Mouse (Mus musculus) hindbrain, embryonic 16.5 days (tissue): ENCODE measurements around the gene Mvp. TPM values are rescaled to one million over a fixed set of nuclear protein-coding genes. Genes with fewer than 3 reads are reported as not detected.

Experiments
- ATAC-seq: fragments of 200-750 bp; cut with Nextera tagmentation; 2 replicates; pipeline ENCODE4 v1.8.0; 2017; ENCODE audit warnings: moderate TSS enrichment, moderate library complexity
- H3K27ac ChIP-seq: fragments of 300-500 bp; sonication (generic); 2 replicates; pipeline ENCODE4 v1.5.1; 2014; ENCODE audit warnings: low read depth, mild to moderate bottlenecking, control low read depth, low read length, moderate library complexity
- H3K27me3 ChIP-seq: fragments of 300-500 bp; sonication (generic); replicated peaks from 2 replicates; pipeline ENCODE4 v1.6.1; 2014; ENCODE audit warnings: low read length; ENCODE audit not compliant: control insufficient read depth, insufficient read depth
- H3K36me3 ChIP-seq: fragments of 300-500 bp; sonication (generic); 2 replicates; pipeline ENCODE4 v1.6.1; 2014; ENCODE audit warnings: mild to moderate bottlenecking, low read length, moderate library complexity, mixed read lengths; ENCODE audit not compliant: control insufficient read depth, insufficient read depth
- H3K4me1 ChIP-seq: fragments of 300-500 bp; sonication (generic); 2 replicates; pipeline ENCODE4 v1.6.1; 2014; ENCODE audit warnings: low read depth, low read length; ENCODE audit not compliant: control insufficient read depth, insufficient read depth
- H3K4me2 ChIP-seq: fragments of 300-500 bp; sonication (generic); 2 replicates; pipeline ENCODE4 v1.6.1; 2014; ENCODE audit warnings: mild to moderate bottlenecking, low read length, control low read depth, moderate library complexity
- H3K4me3 ChIP-seq: fragments of 300-500 bp; sonication (generic); 2 replicates; pipeline ENCODE4 v1.5.1; 2014; ENCODE audit warnings: mild to moderate bottlenecking, low read length, control low read depth, moderate library complexity
- H3K9ac ChIP-seq: fragments of 300-500 bp; sonication (generic); 2 replicates; pipeline ENCODE4 v1.6.1; 2014; ENCODE audit warnings: low read depth, mild to moderate bottlenecking, control low read depth, low read length, moderate library complexity
- H3K9me3 ChIP-seq: fragments of 300-500 bp; sonication (generic); 2 replicates; pipeline ENCODE4 v1.6.1; 2014; ENCODE audit warnings: mild to moderate bottlenecking, low read length, moderate library complexity; ENCODE audit not compliant: control insufficient read depth
- WGBS: fragments of 180-500 bp; shearing (Covaris S2); extraction: QIAGEN DNeasy Blood & Tissue Kit; methylation state at CpG from one replicate; pipeline ENCODE4 v1.1.7; 2014; 5-methylcytosine and 5-hydroxymethylcytosine counted together
- polyA plus RNA-seq: library from polyadenylated mRNA; unstranded; fragments of >200 nt; fragmentation: Nextera tagmentation; extraction: Ambion mirVana; gene quantifications from 2 replicates; pipeline ENCODE4 v1.2.1, GENCODE M21; 2015

The Mvp gene
- polyA plus RNA-seq, 1 experiment from 2014 or later = 3.9 TPM

GRCm38 (mm10) chr7:126984667-126985444 lies 29.6 kb downstream of the Mvp start:
- no peaks in the 10 kb centered on the region for H3K27me3 ChIP-seq
- ATAC-seq = no peak
- 66% methylated on average over 10 of the region's 10 CpGs for WGBS
- no peak overlapping the region for H3K9ac ChIP-seq
- no peak overlapping the region for H3K4me3 ChIP-seq
- no peak overlapping the region for H3K4me2 ChIP-seq
- no peaks in the 10 kb centered on the region for H3K4me1 ChIP-seq
- H3K36me3 ChIP-seq = 0 out of 2 replicates have a peak, but pooled peaks cover under 1% of the 10 kb centered on the region
- no peaks in the 10 kb centered on the region for H3K9me3 ChIP-seq
- no peak overlapping the region for H3K27ac ChIP-seq

DNA sequence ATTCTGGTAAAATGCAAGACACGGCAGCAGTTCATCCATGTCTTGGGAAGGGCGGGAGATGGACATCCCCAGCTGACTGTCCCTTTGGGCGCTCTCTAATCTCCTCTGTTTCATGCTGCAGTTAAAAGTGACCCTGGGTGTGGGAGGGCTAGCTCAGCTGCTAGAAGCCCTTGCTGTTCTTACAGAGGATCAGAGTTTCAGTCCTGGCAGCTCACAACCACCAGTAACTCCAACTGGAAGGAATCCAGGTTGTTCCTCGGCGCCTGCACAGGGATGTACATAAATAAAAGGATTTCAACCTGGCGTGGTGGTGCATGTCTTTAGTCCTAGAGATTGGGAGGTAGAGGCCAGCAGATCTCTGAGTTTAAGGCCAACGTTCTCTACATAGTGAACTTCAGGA lies 31.3 kb downstream of the Mvp start:
- Histone ChIP-seq H3K9me3 (no peaks in the 10 kb centered on the region), H3K4me1 (no peaks in the 10 kb centered on the region), H3K27me3 (no peaks in the 10 kb centered on the region), H3K36me3 (peaks cover 15% of the 10 kb centered on the region; the same call in 1 of the 2 replicates), H3K4me2 (no peak overlapping the region), H3K27ac (no peak overlapping the region), H3K9ac (no peak overlapping the region), H3K4me3 (no peak overlapping the region)
- 85% methylated on average over 7 of the region's 7 CpGs for WGBS
- ATAC-seq = no peak

DNA sequence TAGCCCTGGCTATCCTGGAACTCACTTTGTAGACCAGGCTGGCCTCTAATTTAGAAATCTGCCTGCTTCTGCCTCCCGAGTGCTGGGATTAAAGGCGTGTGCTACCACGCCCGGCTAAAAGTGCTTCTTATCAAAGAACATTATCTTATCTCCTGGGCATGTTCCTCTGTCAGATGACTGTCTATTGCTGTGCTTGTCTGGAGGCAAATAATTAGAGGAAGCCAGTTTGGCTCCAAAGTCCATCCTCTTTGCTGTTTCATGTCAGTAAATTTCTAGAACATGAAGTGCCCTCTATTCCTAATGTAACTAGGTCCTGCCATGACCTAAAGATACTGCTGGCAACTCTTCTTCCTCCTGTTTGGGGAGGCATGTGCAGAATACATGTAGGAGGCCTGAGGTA lies 32.4 kb downstream of the Mvp start:
- Histone ChIP-seq H3K27me3 (no peaks in the 10 kb centered on the region), H3K4me1 (peaks cover 4% of the 10 kb centered on the region), H3K4me2 (no peak overlapping the region), H3K36me3 (peaks cover 15% of the 10 kb centered on the region; the same call in 1 of the 2 replicates), H3K9ac (no peak overlapping the region), H3K27ac (no peak overlapping the region), H3K9me3 (no peaks in the 10 kb centered on the region), H3K4me3 (no peak overlapping the region)
- no peak for ATAC-seq
- WGBS = 99% methylated on average over 4 of the region's 4 CpGs

GRCm38 (mm10) chr7:126981601-126982000 lies 32.8 kb downstream of the Mvp start:
- no peak overlapping the region for H3K27ac ChIP-seq
- no peaks in the 10 kb centered on the region for H3K9me3 ChIP-seq
- H3K4me1 ChIP-seq = peaks cover 6% of the 10 kb centered on the region
- peaks cover 15% of the 10 kb centered on the region; the same call in 1 of the 2 replicates for H3K36me3 ChIP-seq
- H3K4me2 ChIP-seq = no peak overlapping the region
- no peak overlapping the region for H3K4me3 ChIP-seq
- no peak overlapping the region for H3K9ac ChIP-seq
- WGBS = 80% methylated on average over 2 of the region's 2 CpGs
- no peak for ATAC-seq
- H3K27me3 ChIP-seq = no peaks in the 10 kb centered on the region

- Histone ChIP-seq H3K27ac (no peak overlapping the region), H3K9ac (no peak overlapping the region), H3K36me3 (peaks cover 15% of the 10 kb centered on the region; the same call in 1 of the 2 replicates), H3K27me3 (no peaks in the 10 kb centered on the region), H3K4me1 (peaks cover 9% of the 10 kb centered on the region), H3K4me2 (no peak overlapping the region), H3K9me3 (no peaks in the 10 kb centered on the region), H3K4me3 (no peak overlapping the region)
- WGBS = 94% methylated on average over 6 of the region's 6 CpGs
- no peak for ATAC-seq
These were observed 35.6 kb downstream of the Mvp start for GRCm38 (mm10) chr7:126978841-126979240.

- Histone ChIP-seq H3K9me3 (no peaks in the 10 kb centered on the region), H3K4me1 (peaks cover 9% of the 10 kb centered on the region), H3K36me3 (peaks cover 20% of the 10 kb centered on the region; the same call in 1 of the 2 replicates), H3K4me2 (peak overlapping the region; percentile 96), H3K27ac (peak overlapping the region; percentile 97), H3K9ac (peak overlapping the region; percentile 99), H3K4me3 (peak overlapping the region; percentile 99), H3K27me3 (no peaks in the 10 kb centered on the region)
- ATAC-seq = no peak
- WGBS = 29% methylated on average over 14 of the region's 14 CpGs
These were observed 37.5 kb downstream of the Mvp start for GRCm38 (mm10) chr7:126976878-126977459.

DNA sequence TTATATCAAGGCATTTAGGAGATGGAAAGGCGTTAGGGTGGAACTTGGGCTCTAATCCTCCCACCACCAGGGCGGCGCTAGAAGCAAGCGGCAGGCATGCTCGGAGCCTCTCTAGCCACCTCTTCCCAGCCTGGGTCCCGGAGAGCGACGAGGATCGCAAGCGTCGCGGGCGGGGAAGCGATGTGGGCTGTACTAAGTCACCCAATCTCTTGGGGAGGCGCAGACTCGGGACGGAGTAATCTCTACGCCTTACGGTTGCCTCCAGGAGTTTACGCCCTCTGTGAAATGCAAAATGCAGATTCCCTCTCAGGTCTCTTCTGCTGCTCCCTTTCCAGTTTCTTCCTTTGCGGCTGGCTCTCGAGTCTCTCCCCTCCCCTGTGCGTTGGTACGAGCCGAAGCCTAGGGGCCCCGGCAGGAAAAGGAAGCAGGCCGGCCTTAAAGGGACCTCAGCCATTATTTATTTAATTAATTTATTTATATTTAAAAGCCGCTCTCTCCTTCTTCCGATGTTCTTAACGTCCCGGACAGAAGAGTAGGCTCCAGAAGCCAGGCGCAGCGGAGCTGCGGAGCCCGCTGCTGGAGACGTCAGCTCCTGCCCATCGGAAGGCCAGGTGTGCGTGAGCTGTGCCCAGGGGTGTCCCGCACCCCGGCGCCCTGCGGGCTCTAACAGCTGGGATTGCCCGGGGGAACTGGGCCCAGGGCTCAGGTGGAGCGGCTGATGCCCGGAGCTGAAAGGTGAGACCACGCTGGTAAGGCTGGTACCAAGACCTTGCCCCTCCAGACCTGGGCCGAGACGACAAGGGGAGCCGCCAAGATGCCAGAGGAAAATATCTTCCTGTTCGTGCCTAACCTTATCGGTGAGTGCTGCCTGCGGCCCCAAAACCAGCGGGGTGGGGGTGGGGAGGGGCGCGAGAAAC lies 38.2 kb downstream of the Mvp start, which contains the start of gene Cdiptos:
Gene Cdiptos (minus strand): TSS at position 149 of the 917 bp plus-strand sequence.
- H3K4me3 ChIP-seq = peak within 1 kb of the TSS; percentile 99
- peak within 1 kb of the TSS; percentile 97 for H3K27ac ChIP-seq
- peaks cover 23% of the 10 kb centered on the region; the same call in 1 of the 2 replicates for H3K36me3 ChIP-seq
- peak; percentile 97 for ATAC-seq
- H3K4me1 ChIP-seq = peaks cover 9% of the 10 kb centered on the region
- peak within 1 kb of the TSS; percentile 99 for H3K9ac ChIP-seq
- peak within 1 kb of the TSS; percentile 96 for H3K4me2 ChIP-seq
- H3K27me3 ChIP-seq = no peaks in the 10 kb centered on the region
- H3K9me3 ChIP-seq = no peaks in the 10 kb centered on the region
- under 1% methylated on average over 49 of the region's 55 CpGs for WGBS

GRCm38 (mm10) chr7:126975893-126975949 lies 38.7 kb downstream of the Mvp start, which contains the start of gene Cdipt:
Gene Cdipt, plus strand, starts transcription at chr7:126975914.
- Histone ChIP-seq H3K36me3 (peaks cover 27% of the 10 kb centered on the region; the same call in 1 of the 2 replicates), H3K9me3 (no peaks in the 10 kb centered on the region), H3K4me1 (peaks cover 9% of the 10 kb centered on the region), H3K4me2 (peak within 1 kb of the TSS; percentile 96), H3K27ac (peak within 1 kb of the TSS; percentile 97), H3K4me3 (peak within 1 kb of the TSS; percentile 99), H3K9ac (peak within 1 kb of the TSS; percentile 99), H3K27me3 (no peaks in the 10 kb centered on the region)
- ATAC-seq = no peak
- WGBS = 9% methylated on average over 1 of the region's 1 CpGs

- ATAC-seq = no peak; the same call in 1 of the 2 replicates
- Histone ChIP-seq H3K9me3 (no peaks in the 10 kb centered on the region), H3K36me3 (peaks cover 27% of the 10 kb centered on the region; the same call in 1 of the 2 replicates), H3K27me3 (no peaks in the 10 kb centered on the region), H3K4me3 (peak overlapping the region; percentile 99), H3K4me2 (peak overlapping the region; percentile 48), H3K4me1 (peaks cover 9% of the 10 kb centered on the region), H3K27ac (peak overlapping the region; percentile 97; the same call in 1 of the 2 replicates), H3K9ac (peak overlapping the region; percentile 99)
- 19% methylated on average over 8 of the region's 8 CpGs for WGBS
These were observed 38.9 kb downstream of the Mvp start for GRCm38 (mm10) chr7:126975493-126975892.
